Mouse (Mus musculus) midbrain, embryonic 12.5 days (tissue): ENCODE measurements around the gene Rgs12. TPM values are rescaled to one million over a fixed set of nuclear protein-coding genes. Genes with fewer than 3 reads are reported as not detected.

Experiments
- ATAC-seq: fragments of 200-750 bp; cut with Nextera tagmentation; 2 replicates; pipeline ENCODE4 v1.8.0; 2017; ENCODE audit warnings: low read depth, moderate TSS enrichment, moderate library complexity; ENCODE audit not compliant: low FRiP score
- H3K27ac ChIP-seq: fragments of 300-500 bp; sonication (generic); replicated peaks from 2 replicates; pipeline ENCODE4 v1.5.1; 2016; ENCODE audit warnings: mild to moderate bottlenecking
- H3K27me3 ChIP-seq: fragments of 300-500 bp; sonication (generic); 2 replicates; pipeline ENCODE4 v1.6.1; 2016; ENCODE audit warnings: mild to moderate bottlenecking
- H3K36me3 ChIP-seq: fragments of 300-500 bp; sonication (generic); 2 replicates; pipeline ENCODE4 v1.6.1; 2016
- H3K4me1 ChIP-seq: fragments of 300-500 bp; sonication (generic); 2 replicates; pipeline ENCODE4 v1.6.1; 2016
- H3K4me2 ChIP-seq: fragments of 300-500 bp; sonication (generic); replicated peaks from 2 replicates; pipeline ENCODE4 v1.6.1; 2016; ENCODE audit warnings: mild to moderate bottlenecking, moderate library complexity
- H3K4me3 ChIP-seq: fragments of 300-500 bp; sonication (generic); 2 replicates; pipeline ENCODE4 v1.5.1; 2016; ENCODE audit warnings: mild to moderate bottlenecking
- H3K9ac ChIP-seq: fragments of 300-500 bp; sonication (generic); replicated peaks from 2 replicates; pipeline ENCODE4 v1.6.1; 2016; ENCODE audit warnings: mild to moderate bottlenecking, moderate library complexity
- H3K9me3 ChIP-seq: fragments of 300-500 bp; sonication (generic); 2 replicates; pipeline ENCODE4 v1.6.1; 2016; ENCODE audit warnings: mild to moderate bottlenecking
- WGBS: fragments of 180-500 bp; shearing (Covaris S2); methylation state at CpG from one replicate; pipeline ENCODE4 v1.1.7; 2016; 5-methylcytosine and 5-hydroxymethylcytosine counted together
- polyA plus RNA-seq: library from polyadenylated mRNA; unstranded; fragments of >200 nt; fragmentation: Nextera tagmentation; extraction: Ambion mirVana; gene quantifications from 2 replicates; pipeline ENCODE4 v1.2.1, GENCODE M21; 2016

Gene Rgs12
- polyA plus RNA-seq, 1 experiment from 2014 or later, result 84.6 TPM

DNA sequence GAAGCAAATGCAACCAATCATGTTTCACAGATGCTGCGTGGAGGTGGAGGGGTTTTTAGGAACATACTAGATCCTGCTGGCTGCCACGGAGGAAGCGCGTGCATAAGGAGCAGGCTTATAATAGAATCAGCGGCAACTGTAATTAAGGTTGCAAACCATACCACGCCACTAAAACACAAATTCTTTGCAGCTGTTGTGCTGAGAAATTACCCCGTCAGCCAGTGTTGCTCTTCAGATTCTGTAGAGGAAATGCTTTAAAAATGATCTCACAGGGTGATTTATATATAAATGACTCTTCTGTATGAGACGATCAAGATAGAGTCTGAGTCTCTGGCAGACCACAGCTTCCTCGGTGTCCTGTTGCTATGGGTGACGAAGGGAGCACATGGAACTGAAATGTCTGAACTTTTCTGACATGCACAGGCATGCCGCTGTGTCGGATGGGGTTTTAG is 40.1 kb downstream of the Rgs12 start:
- peaks cover 49% of the 10 kb centered on the region for H3K36me3 ChIP-seq
- H3K9ac ChIP-seq, result no peak overlapping the region
- H3K4me1 ChIP-seq, result peaks cover 4% of the 10 kb centered on the region; the same call in 1 of the 2 replicates
- H3K4me2 ChIP-seq, result no peak overlapping the region
- no peak overlapping the region for H3K4me3 ChIP-seq
- no peak for ATAC-seq
- H3K27me3 ChIP-seq, result no peaks in the 10 kb centered on the region
- WGBS, result 86% methylated on average over 12 of the region's 12 CpGs
- H3K27ac ChIP-seq, result no peak overlapping the region
- no peaks in the 10 kb centered on the region for H3K9me3 ChIP-seq

DNA sequence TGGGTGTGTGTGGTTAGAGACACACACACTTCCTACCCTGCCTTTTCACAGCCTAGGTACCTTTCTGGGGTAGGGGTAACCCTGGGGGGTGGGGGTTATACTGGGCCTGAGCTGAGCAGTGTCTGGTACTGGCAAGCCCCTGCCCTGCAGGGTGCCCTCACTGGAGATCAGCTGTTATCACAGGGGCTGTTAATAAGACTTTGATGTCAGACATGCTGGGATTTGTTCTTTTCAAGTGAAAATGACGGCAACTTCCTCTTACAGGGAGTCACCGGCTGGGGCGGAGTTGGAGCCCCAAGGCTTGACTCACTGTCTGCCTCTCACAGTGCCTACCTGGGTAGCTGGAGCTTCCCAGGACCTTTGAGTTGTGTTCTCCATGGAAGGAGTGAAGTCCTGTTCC is 49.5 kb downstream of the Rgs12 start:
- H3K4me3 ChIP-seq, result no peak overlapping the region
- H3K36me3 ChIP-seq, result peaks cover 46% of the 10 kb centered on the region; the same call in 1 of the 2 replicates
- H3K9me3 ChIP-seq, result no peaks in the 10 kb centered on the region
- H3K4me1 ChIP-seq, result 0 out of 2 replicates have a peak, but pooled peaks cover 14% of the 10 kb centered on the region
- H3K4me2 ChIP-seq, result no peak overlapping the region
- H3K27ac ChIP-seq, result no peak overlapping the region
- no peaks in the 10 kb centered on the region for H3K27me3 ChIP-seq
- no peak for ATAC-seq
- H3K9ac ChIP-seq, result no peak overlapping the region
- 40% methylated on average over 3 of the region's 3 CpGs for WGBS

DNA sequence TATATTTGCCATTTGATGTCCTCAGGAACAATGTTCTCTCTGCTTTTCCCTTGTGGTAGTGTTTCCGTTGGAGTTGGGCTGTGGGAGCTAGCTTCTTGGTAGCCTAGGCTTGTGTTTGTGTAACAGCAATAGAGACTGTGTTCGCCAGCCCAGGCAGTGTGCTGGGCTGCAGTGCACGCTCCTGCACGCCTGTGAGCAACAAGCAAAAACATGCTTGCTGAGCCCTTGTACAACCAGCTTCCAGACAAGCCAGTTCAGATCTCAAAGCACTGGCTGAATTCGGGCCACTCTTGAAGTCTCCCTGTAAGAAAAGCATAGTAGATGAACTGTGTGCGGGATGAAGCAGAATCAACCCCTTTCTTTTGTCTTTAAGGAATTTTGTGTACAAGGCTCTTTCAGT is 50.0 kb downstream of the Rgs12 start:
- Histone ChIP-seq H3K9ac (no peak overlapping the region), H3K27me3 (no peaks in the 10 kb centered on the region), H3K4me3 (no peak overlapping the region), H3K36me3 (peaks cover 42% of the 10 kb centered on the region; the same call in 1 of the 2 replicates), H3K9me3 (no peaks in the 10 kb centered on the region), H3K4me1 (0 out of 2 replicates have a peak, but pooled peaks cover 14% of the 10 kb centered on the region), H3K27ac (no peak overlapping the region), H3K4me2 (no peak overlapping the region)
- no peak for ATAC-seq
- 84% methylated on average over 6 of the region's 6 CpGs for WGBS

DNA sequence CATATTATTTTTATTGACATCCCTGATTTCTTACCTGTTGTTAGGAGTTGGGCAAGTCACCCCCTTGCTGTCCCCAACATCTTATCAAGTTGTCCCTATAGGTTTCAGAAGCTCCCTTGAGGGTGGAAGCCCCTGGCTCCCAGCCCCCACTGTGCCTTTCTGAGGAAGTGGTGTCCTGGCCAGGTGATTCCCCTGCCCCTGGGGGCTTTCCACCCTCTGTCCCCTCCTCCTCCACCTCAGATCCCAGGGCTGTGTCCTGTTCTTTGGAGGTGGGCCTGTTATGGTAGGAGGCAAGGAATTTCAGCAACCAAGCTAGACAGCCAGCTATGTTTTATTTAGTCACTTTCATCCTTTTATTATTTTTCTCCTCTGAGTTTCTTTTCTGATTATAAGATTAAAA is 51.1 kb downstream of the Rgs12 start:
- 0 out of 2 replicates have a peak, but pooled peaks cover 14% of the 10 kb centered on the region for H3K4me1 ChIP-seq
- no peak overlapping the region for H3K9ac ChIP-seq
- no peak overlapping the region for H3K27ac ChIP-seq

DNA sequence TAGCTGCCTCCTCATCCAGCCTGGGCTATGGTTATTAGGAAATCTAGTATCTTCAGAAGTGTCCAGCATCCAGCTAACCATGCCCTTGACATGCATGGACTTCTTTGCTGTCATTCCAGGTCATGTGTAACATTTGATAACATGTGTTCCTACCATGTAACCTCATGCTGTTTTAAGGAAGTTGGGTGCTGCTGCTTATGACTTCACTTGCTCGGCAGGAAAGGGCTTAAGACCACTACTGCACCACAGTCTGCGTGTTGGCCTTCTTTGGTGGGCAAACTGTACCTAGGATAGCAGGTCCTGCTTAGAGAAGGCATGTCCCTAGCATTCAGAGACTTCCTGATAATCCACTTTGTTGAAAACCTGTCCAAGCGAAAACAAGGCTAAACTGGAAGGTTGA is 51.9 kb downstream of the Rgs12 start:
- Histone ChIP-seq H3K9ac (no peak overlapping the region), H3K36me3 (peaks cover 40% of the 10 kb centered on the region; the same call in 1 of the 2 replicates), H3K4me1 (0 out of 2 replicates have a peak, but pooled peaks cover 14% of the 10 kb centered on the region), H3K27me3 (no peaks in the 10 kb centered on the region), H3K27ac (no peak overlapping the region), H3K9me3 (no peaks in the 10 kb centered on the region), H3K4me2 (no peak overlapping the region), H3K4me3 (no peak overlapping the region)
- WGBS, result 69% methylated on average over 3 of the region's 3 CpGs
- ATAC-seq, result no peak

More for the DNA sequence above, 51.1 kb downstream of the Rgs12 start:
- Histone ChIP-seq H3K4me3 (no peak overlapping the region), H3K9me3 (no peaks in the 10 kb centered on the region), H3K27me3 (no peaks in the 10 kb centered on the region), H3K4me2 (no peak overlapping the region), H3K36me3 (peaks cover 42% of the 10 kb centered on the region; the same call in 1 of the 2 replicates)
- no peak for ATAC-seq

DNA sequence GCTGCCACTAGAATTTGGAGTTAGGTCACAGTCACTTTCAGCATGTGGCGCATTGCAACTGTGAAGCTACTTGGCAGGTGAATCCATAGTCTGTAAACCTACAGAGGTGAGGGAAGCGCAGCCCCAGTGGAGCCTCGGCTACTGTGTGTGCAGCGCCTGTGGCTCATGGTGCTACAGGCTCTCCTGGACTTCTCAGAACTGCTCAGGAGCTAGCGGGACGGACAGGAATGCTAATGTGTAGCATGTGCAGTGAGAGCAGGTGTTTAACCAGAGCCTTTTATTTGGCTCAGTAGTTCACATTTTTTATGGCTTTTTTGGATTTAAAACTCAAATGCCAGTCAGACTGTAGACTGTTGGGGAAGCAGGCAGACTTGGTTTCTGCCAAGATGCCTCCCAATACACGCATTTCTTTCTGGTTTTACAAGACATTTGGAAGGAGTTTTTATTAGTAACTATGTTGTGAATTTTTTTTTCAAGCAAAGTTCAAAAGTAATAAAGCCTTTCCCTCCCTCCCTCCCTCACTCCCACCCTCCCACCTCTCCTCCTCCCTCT is 54.4 kb downstream of the Rgs12 start:
- no peak overlapping the region for H3K4me3 ChIP-seq
- H3K9ac ChIP-seq, result no peak overlapping the region
- no peaks in the 10 kb centered on the region for H3K9me3 ChIP-seq
- H3K4me2 ChIP-seq, result no peak overlapping the region
- H3K27ac ChIP-seq, result peak overlapping the region; percentile 2; the same call in 1 of the 2 replicates
- 0 out of 2 replicates have a peak, but pooled peaks cover 9% of the 10 kb centered on the region for H3K4me1 ChIP-seq
- H3K27me3 ChIP-seq, result no peaks in the 10 kb centered on the region
- no peak for ATAC-seq
- peaks cover 35% of the 10 kb centered on the region for H3K36me3 ChIP-seq
- WGBS, result 85% methylated on average over 7 of the region's 7 CpGs

DNA sequence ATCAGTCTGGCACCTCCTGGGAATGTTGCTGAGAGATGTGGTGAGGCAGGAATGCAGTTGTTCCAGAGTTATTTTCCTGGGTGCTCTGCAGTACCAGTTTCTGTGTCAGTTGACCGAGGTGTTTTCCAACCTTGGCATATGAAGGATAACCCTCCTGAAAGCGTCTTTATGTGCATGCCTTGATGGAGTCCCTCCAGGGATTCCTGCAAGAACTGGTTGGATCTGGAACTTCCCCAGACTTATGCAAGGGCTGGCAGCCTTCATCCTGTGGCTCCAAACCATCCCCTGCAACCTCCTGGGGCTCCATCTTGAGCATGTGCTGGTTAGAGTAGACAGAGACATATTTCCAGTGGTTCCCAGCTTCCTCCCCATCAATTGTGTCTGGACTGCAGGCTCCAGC is 55.5 kb downstream of the Rgs12 start:
- 0 out of 2 replicates have a peak, but pooled peaks cover 7% of the 10 kb centered on the region for H3K4me1 ChIP-seq
- H3K36me3 ChIP-seq, result peaks cover 32% of the 10 kb centered on the region
- no peak overlapping the region for H3K4me2 ChIP-seq
- H3K4me3 ChIP-seq, result no peak overlapping the region
- no peak overlapping the region for H3K27ac ChIP-seq
- no peaks in the 10 kb centered on the region for H3K27me3 ChIP-seq
- ATAC-seq, result no peak
- 97% methylated on average over 2 of the region's 2 CpGs for WGBS
- H3K9me3 ChIP-seq, result no peaks in the 10 kb centered on the region
- no peak overlapping the region for H3K9ac ChIP-seq

DNA sequence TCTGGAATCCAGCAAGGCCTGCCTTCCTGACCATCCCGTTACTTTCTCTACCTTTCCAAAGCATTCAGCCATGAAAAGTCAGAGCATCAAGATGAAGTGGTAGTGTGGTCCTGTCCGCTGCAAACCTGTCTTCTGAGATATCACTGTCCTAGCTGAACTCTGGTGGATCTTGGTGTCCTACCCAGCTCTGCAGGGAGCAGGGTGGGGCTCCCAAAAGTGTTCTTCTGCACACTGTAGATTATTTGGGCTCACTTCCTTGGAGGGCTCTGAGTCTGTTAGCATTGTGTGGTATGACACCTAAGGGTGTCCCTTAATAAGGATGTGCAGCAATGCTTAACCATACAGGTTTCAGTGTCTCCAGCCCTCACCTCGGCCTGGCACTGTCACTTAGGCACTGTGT is 56.4 kb downstream of the Rgs12 start:
- no peak for ATAC-seq
- Histone ChIP-seq H3K4me3 (no peak overlapping the region), H3K36me3 (peaks cover 30% of the 10 kb centered on the region), H3K4me1 (0 out of 2 replicates have a peak, but pooled peaks cover 5% of the 10 kb centered on the region), H3K4me2 (no peak overlapping the region), H3K9ac (no peak overlapping the region), H3K27me3 (no peaks in the 10 kb centered on the region), H3K27ac (no peak overlapping the region), H3K9me3 (no peaks in the 10 kb centered on the region)
- WGBS, result 96% methylated on average over 3 of the region's 3 CpGs

DNA sequence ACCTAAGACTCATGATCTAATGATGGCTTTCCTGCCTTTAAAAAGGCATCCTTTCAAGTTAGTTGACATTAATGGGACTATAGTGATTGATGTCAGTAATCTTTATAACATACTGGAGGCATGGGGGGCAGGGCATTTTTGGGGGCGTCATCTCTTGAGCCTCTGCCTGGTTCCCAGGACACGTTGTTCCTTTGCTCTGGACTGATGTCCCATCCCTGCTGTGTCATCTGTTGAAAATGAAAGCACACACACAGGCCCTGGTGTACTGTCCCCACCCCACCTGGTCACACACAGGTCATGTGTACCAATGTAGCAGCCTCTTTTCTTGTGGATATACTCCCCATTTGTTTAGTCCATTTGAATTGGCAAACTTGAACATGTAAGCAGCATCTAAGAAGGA is 57.4 kb downstream of the Rgs12 start:
- Histone ChIP-seq H3K36me3 (peaks cover 34% of the 10 kb centered on the region), H3K9me3 (no peaks in the 10 kb centered on the region), H3K4me3 (no peak overlapping the region), H3K4me1 (0 out of 2 replicates have a peak, but pooled peaks cover 5% of the 10 kb centered on the region), H3K27me3 (no peaks in the 10 kb centered on the region), H3K9ac (no peak overlapping the region), H3K27ac (no peak overlapping the region), H3K4me2 (no peak overlapping the region)
- ATAC-seq, result no peak
- WGBS, result 83% methylated on average over 2 of the region's 2 CpGs

DNA sequence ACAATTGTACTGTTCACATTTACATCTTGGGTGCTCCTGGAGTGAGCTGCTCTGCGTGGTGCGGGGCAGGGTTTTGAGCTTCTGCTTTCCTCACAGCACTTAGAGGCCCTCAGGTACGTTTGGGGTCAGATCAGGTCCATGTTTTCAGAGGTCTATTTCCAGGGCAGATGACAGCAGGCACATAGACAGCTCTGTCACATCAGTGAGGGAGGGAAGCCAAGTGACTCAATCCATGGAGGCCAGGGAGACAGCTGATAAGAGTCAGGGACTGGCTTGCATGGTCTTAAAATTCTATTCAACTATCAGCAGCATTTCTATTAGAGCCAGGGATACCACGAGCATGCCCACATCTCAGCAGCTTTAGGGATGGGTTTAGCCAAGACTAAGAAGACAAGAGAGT is 59.9 kb downstream of the Rgs12 start:
- Histone ChIP-seq H3K4me3 (no peak overlapping the region), H3K4me2 (no peak overlapping the region), H3K27ac (no peak overlapping the region), H3K4me1 (peaks cover 11% of the 10 kb centered on the region), H3K27me3 (no peaks in the 10 kb centered on the region), H3K9ac (no peak overlapping the region), H3K9me3 (no peaks in the 10 kb centered on the region), H3K36me3 (peaks cover 28% of the 10 kb centered on the region)
- WGBS, result 93% methylated on average over 4 of the region's 4 CpGs
- ATAC-seq, result no peak

DNA sequence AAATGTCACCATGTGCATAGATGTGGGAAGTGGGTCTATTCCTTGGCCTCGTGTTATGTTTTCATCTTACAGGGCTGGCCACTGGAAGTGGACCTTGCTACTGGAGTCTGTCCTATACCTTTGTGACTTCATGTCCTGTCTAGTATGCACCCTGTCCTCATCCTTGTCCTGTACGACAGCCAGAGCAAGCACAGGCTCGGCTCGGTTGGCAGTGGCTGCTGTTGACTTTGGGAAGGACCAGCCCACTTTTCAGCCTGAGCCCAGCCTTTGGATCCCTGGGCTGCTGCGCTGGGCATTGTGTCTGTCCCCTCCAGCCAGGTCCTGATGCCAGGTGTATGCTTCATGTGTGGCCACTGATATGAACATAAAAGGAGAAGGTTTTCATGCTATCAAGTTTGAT is 61.4 kb downstream of the Rgs12 start:
- 92% methylated on average over 5 of the region's 5 CpGs for WGBS
- Histone ChIP-seq H3K27me3 (no peaks in the 10 kb centered on the region), H3K9ac (no peak overlapping the region), H3K4me2 (no peak overlapping the region), H3K27ac (no peak overlapping the region), H3K4me3 (no peak overlapping the region), H3K4me1 (peaks cover 19% of the 10 kb centered on the region), H3K9me3 (no peaks in the 10 kb centered on the region), H3K36me3 (peaks cover 23% of the 10 kb centered on the region)
- ATAC-seq, result no peak

DNA sequence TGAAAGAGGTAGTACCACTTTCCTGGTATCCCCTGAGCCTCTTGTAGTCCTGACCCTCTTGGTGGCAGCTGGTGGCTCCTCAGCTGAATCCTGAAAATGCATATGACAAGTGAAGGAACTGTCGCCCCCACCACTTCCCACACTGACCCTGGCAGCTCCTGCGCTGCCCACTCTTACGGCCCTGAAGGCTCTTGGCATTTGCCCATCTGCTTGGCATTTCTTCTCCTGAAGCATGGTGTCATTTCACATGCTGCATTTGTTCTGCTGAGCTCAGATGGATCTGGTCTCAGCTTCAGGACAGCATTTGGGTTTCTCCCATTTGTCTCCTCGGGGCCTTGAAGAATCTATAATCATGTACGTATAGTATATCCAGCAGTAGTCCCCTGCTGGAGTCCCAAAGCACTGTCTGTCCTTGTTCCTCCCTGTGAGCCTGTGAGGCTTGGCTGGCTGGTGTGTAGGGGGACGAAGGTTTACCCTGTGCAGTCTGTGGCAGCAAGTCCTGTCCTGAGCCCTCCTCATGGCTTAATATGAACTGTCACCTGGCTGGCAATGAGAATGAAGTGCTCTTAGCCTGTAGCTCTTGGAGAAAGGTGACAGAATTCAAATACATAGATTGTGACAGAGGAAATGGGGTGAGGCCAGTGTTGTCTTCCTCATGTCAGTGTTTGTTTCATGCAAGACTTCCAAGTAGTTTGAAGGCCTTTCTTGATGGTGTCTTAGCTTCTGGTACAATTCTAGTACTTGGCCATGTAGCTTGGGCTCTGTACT is 62.1 kb downstream of the Rgs12 start:
- 95% methylated on average over 6 of the region's 6 CpGs for WGBS
- Histone ChIP-seq H3K4me3 (no peak overlapping the region), H3K36me3 (peaks cover 19% of the 10 kb centered on the region), H3K4me1 (peaks cover 19% of the 10 kb centered on the region), H3K27me3 (no peaks in the 10 kb centered on the region), H3K9ac (no peak overlapping the region; the same call in 1 of the 2 replicates), H3K27ac (no peak overlapping the region), H3K4me2 (no peak overlapping the region), H3K9me3 (no peaks in the 10 kb centered on the region)
- ATAC-seq, result no peak
